Mouse (Mus musculus) forebrain, embryonic 13.5 days (tissue): ENCODE measurements at regions not wholly inside any gene's neighbourhood (a gene's known extent, or its start where the extent isn't known, plus 50 kb on each side); places are given as distances from the start of the nearest gene placed in this dataset.
A peak's percentile ranks its signal among the peaks of the same experiment; 100 is the strongest.

Source experiments
- ATAC-seq: fragments of 200-750 bp; cut with Nextera tagmentation; 2 replicates; pipeline ENCODE4 v1.8.0; 2017
- H3K27ac ChIP-seq: fragments of 300-500 bp; sonication (generic); 2 replicates; pipeline ENCODE4 v1.5.1; 2015; ENCODE audit warnings: inconsistent platforms, mild to moderate bottlenecking, moderate library complexity
- H3K27me3 ChIP-seq: fragments of 300-500 bp; sonication (generic); 2 replicates; pipeline ENCODE4 v1.6.1; 2015; ENCODE audit warnings: mild to moderate bottlenecking, inconsistent platforms
- H3K36me3 ChIP-seq: fragments of 300-500 bp; sonication (generic); 2 replicates; pipeline ENCODE4 v1.6.1; 2015; ENCODE audit warnings: mild to moderate bottlenecking, inconsistent platforms; ENCODE audit not compliant: poor library complexity, severe bottlenecking
- H3K4me1 ChIP-seq: fragments of 300-500 bp; sonication (generic); 2 replicates; pipeline ENCODE4 v1.6.1; 2015; ENCODE audit warnings: inconsistent platforms
- H3K4me2 ChIP-seq: fragments of 300-500 bp; sonication (generic); 2 replicates; pipeline ENCODE4 v1.6.1; 2015; ENCODE audit warnings: inconsistent platforms, mild to moderate bottlenecking, moderate library complexity
- H3K4me3 ChIP-seq: fragments of 300-500 bp; sonication (generic); 2 replicates; pipeline ENCODE4 v1.5.1; 2015; ENCODE audit warnings: mild to moderate bottlenecking, inconsistent platforms
- H3K9ac ChIP-seq: fragments of 300-500 bp; sonication (generic); 2 replicates; pipeline ENCODE4 v1.6.1; 2015; ENCODE audit warnings: mild to moderate bottlenecking, inconsistent platforms
- H3K9me3 ChIP-seq: fragments of 300-500 bp; sonication (generic); replicated peaks from 2 replicates; pipeline ENCODE4 v1.6.1; 2016; ENCODE audit warnings: inconsistent platforms
- WGBS: fragments of 180-500 bp; shearing (Covaris S2); methylation state at CpG from one replicate; pipeline ENCODE4 v1.1.7; 2015; 5-methylcytosine and 5-hydroxymethylcytosine counted together

- Histone ChIP-seq H3K9me3 (no peaks in the 10 kb centered on the region), H3K4me3 (no peak overlapping the region), H3K27me3 (no peaks in the 10 kb centered on the region), H3K4me2 (no peak overlapping the region), H3K4me1 (no peaks in the 10 kb centered on the region), H3K36me3 (no peaks in the 10 kb centered on the region), H3K27ac (no peak overlapping the region), H3K9ac (no peak overlapping the region)
- WGBS, result 69% methylated on average over 1 of the region's 1 CpGs
- no peak for ATAC-seq
These were observed 118.5 kb downstream of the Ccdc50 start for GRCm38 (mm10) chr16:27507212-27507611.

GRCm38 (mm10) chr16:27523527-27524121, 135.0 kb downstream of the Ccdc50 start:
- peaks cover 7% of the 10 kb centered on the region for H3K4me1 ChIP-seq
- H3K9me3 ChIP-seq, result no peaks in the 10 kb centered on the region
- peak; percentile 98 for ATAC-seq
- peak overlapping the region; percentile 35 for H3K4me2 ChIP-seq
- 29% methylated on average over 8 of the region's 8 CpGs for WGBS
- H3K4me3 ChIP-seq, result no peak overlapping the region
- H3K27ac ChIP-seq, result peak overlapping the region; percentile 28; the same call in 1 of the 2 replicates
- H3K36me3 ChIP-seq, result no peaks in the 10 kb centered on the region
- no peak overlapping the region for H3K9ac ChIP-seq
- H3K27me3 ChIP-seq, result no peaks in the 10 kb centered on the region

GRCm38 (mm10) chr16:27526669-27527068, 138.0 kb downstream of the Ccdc50 start:
- WGBS, result 65% methylated on average over 1 of the region's 1 CpGs

DNA sequence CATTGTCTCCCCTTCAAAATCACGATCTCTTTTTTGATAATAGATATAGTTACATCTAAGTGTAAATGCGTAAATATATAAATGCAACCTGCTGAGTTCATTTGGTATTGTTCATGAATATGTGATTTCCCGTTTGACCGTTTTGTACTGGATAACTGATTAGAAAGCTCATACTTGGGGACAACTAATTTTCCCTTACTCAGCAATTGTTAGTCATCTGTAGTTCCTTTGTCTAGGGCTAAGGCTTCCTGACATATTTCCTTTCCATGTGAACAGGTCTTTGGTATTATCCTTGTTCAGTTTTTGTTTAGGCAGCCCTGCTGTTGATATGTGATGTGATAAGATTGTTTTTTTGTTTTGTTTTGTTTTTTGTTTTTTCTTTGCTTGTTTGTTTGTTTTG, 142.0 kb downstream of the Ccdc50 start:
- Histone ChIP-seq H3K27me3 (no peaks in the 10 kb centered on the region), H3K9ac (no peak overlapping the region), H3K4me1 (no peaks in the 10 kb centered on the region), H3K27ac (no peak overlapping the region), H3K9me3 (no peaks in the 10 kb centered on the region), H3K4me2 (no peak overlapping the region), H3K4me3 (no peak overlapping the region), H3K36me3 (no peaks in the 10 kb centered on the region)
- ATAC-seq, result no peak
- 96% methylated on average over 4 of the region's 4 CpGs for WGBS

More at GRCm38 (mm10) chr16:27526669-27527068, 138.0 kb downstream of the Ccdc50 start:
- ATAC-seq, result no peak
- Histone ChIP-seq H3K4me3 (no peak overlapping the region), H3K4me2 (no peak overlapping the region), H3K36me3 (no peaks in the 10 kb centered on the region), H3K9me3 (no peaks in the 10 kb centered on the region), H3K27me3 (no peaks in the 10 kb centered on the region), H3K27ac (no peak overlapping the region), H3K4me1 (peaks cover 7% of the 10 kb centered on the region), H3K9ac (no peak overlapping the region)
